Mouse (Mus musculus) kidney, postnatal 10 days (tissue): ENCODE measurements at regions not wholly inside any gene's neighbourhood (a gene's known extent, or its start where the extent isn't known, plus 50 kb on each side); places are given as distances from the start of the nearest gene placed in this dataset.

ENCODE experiments used
- DNase-seq: peaks from one replicate; pipeline ENCODE4 v3.0.0; 2021; ENCODE audit warnings: mixed read lengths

GRCm38 (mm10) chr2:178723455-178723854 is 293.1 kb downstream of the Cdh26 start:
- no peak for DNase-seq

GRCm38 (mm10) chr2:178724228-178724627 is 293.9 kb downstream of the Cdh26 start:
- no peak for DNase-seq

- peak; percentile 15 for DNase-seq
Measured at GRCm38 (mm10) chr2:178727930-178728793, 297.8 kb downstream of the Cdh26 start.

GRCm38 (mm10) chr2:178728794-178729120 is 298.4 kb downstream of the Cdh26 start:
- DNase-seq = no peak

GRCm38 (mm10) chr2:178735099-178735498 is 304.8 kb downstream of the Cdh26 start:
- DNase-seq = peak; percentile 76

GRCm38 (mm10) chr2:178744617-178745016 is 314.3 kb downstream of the Cdh26 start:
- no peak for DNase-seq

GRCm38 (mm10) chr2:178745296-178746015 is 315.1 kb downstream of the Cdh26 start:
- DNase-seq = no peak

GRCm38 (mm10) chr2:178751247-178751646 is 320.9 kb downstream of the Cdh26 start:
- no peak for DNase-seq

- DNase-seq = peak; percentile 83
Measured at GRCm38 (mm10) chr2:178758366-178758765, 328.0 kb downstream of the Cdh26 start.

GRCm38 (mm10) chr2:178768526-178768925 is 338.2 kb downstream of the Cdh26 start:
- DNase-seq = no peak

GRCm38 (mm10) chr2:178769001-178769400 is 338.7 kb downstream of the Cdh26 start:
- no peak for DNase-seq

GRCm38 (mm10) chr2:178771435-178771834 is 341.1 kb downstream of the Cdh26 start:
- DNase-seq = no peak

GRCm38 (mm10) chr2:178771881-178772280 is 341.6 kb downstream of the Cdh26 start:
- DNase-seq = no peak

GRCm38 (mm10) chr2:178784822-178785589 is 354.7 kb downstream of the Cdh26 start:
- no peak for DNase-seq

GRCm38 (mm10) chr2:178785843-178786242 is 355.5 kb downstream of the Cdh26 start:
- DNase-seq = no peak

- no peak for DNase-seq
Measured at GRCm38 (mm10) chr2:178795841-178796240, 365.5 kb downstream of the Cdh26 start.

- DNase-seq = no peak
Measured at GRCm38 (mm10) chr2:178801464-178801863, 371.1 kb downstream of the Cdh26 start.

GRCm38 (mm10) chr2:178805283-178805682 is 375.0 kb downstream of the Cdh26 start:
- DNase-seq = no peak

- DNase-seq = no peak
Measured at GRCm38 (mm10) chr2:178821552-178821951, 391.2 kb downstream of the Cdh26 start.

- no peak for DNase-seq
Measured at GRCm38 (mm10) chr2:178830313-178830712, 400.0 kb downstream of the Cdh26 start.

- no peak for DNase-seq
Measured at GRCm38 (mm10) chr2:178834986-178835385, 404.7 kb downstream of the Cdh26 start.

- no peak for DNase-seq
Measured at GRCm38 (mm10) chr2:178838571-178838970, 408.2 kb downstream of the Cdh26 start.

- DNase-seq = peak; percentile 11
Measured at GRCm38 (mm10) chr2:178840975-178841374, 410.6 kb downstream of the Cdh26 start.
